Mouse (Mus musculus) liver, embryonic 15.5 days (tissue): ENCODE measurements around the gene Bad. TPM values are rescaled to one million over a fixed set of nuclear protein-coding genes. Genes with fewer than 3 reads are reported as not detected.
A peak's percentile ranks its signal among the peaks of the same experiment; 100 is the strongest.

Experiments
- ATAC-seq: fragments of 200-750 bp; cut with Nextera tagmentation; 2 replicates; pipeline ENCODE4 v1.8.0; 2017; ENCODE audit warnings: moderate number of reproducible peaks, mild to moderate bottlenecking, moderate library complexity; ENCODE audit not compliant: insufficient read depth
- H3K27ac ChIP-seq: fragments of 300-500 bp; sonication (generic); replicated peaks from 2 replicates; pipeline ENCODE4 v1.5.1; 2015; ENCODE audit warnings: mild to moderate bottlenecking, inconsistent platforms
- H3K27me3 ChIP-seq: fragments of 300-500 bp; sonication (generic); 2 replicates; pipeline ENCODE4 v1.6.1; 2015; ENCODE audit warnings: mild to moderate bottlenecking, inconsistent platforms
- H3K36me3 ChIP-seq: fragments of 300-500 bp; sonication (generic); replicated peaks from 2 replicates; pipeline ENCODE4 v1.6.1; 2015; ENCODE audit warnings: moderate library complexity, mild to moderate bottlenecking, inconsistent platforms
- H3K4me1 ChIP-seq: fragments of 300-500 bp; sonication (generic); replicated peaks from 2 replicates; pipeline ENCODE4 v1.6.1; 2015; ENCODE audit warnings: inconsistent platforms
- H3K4me2 ChIP-seq: fragments of 300-500 bp; sonication (generic); 2 replicates; pipeline ENCODE4 v1.6.1; 2015; ENCODE audit warnings: moderate library complexity, mild to moderate bottlenecking, inconsistent platforms
- H3K4me3 ChIP-seq: fragments of 300-500 bp; sonication (generic); replicated peaks from 2 replicates; pipeline ENCODE4 v1.5.1; 2015; ENCODE audit warnings: mild to moderate bottlenecking, inconsistent platforms
- H3K9ac ChIP-seq: fragments of 300-500 bp; sonication (generic); 2 replicates; pipeline ENCODE4 v1.6.1; 2015; ENCODE audit warnings: moderate library complexity, mild to moderate bottlenecking, inconsistent platforms
- H3K9me3 ChIP-seq: fragments of 300-500 bp; sonication (generic); replicated peaks from 2 replicates; pipeline ENCODE4 v1.6.1; 2016; ENCODE audit warnings: inconsistent platforms
- WGBS: fragments of 180-500 bp; shearing (Covaris S2); methylation state at CpG from one replicate; pipeline ENCODE4 v1.1.7; 2015; ENCODE audit warnings: mixed read lengths; ENCODE audit not compliant: insufficient replicate concordance; 5-methylcytosine and 5-hydroxymethylcytosine counted together
- polyA plus RNA-seq: library from polyadenylated mRNA; unstranded; fragments of >200 nt; fragmentation: Nextera tagmentation; extraction: Ambion mirVana; gene quantifications from 2 replicates; pipeline ENCODE4 v1.2.1, GENCODE M21; 2015

The Bad gene
- polyA plus RNA-seq, 1 experiment from 2014 or later, result 25.5 TPM

DNA sequence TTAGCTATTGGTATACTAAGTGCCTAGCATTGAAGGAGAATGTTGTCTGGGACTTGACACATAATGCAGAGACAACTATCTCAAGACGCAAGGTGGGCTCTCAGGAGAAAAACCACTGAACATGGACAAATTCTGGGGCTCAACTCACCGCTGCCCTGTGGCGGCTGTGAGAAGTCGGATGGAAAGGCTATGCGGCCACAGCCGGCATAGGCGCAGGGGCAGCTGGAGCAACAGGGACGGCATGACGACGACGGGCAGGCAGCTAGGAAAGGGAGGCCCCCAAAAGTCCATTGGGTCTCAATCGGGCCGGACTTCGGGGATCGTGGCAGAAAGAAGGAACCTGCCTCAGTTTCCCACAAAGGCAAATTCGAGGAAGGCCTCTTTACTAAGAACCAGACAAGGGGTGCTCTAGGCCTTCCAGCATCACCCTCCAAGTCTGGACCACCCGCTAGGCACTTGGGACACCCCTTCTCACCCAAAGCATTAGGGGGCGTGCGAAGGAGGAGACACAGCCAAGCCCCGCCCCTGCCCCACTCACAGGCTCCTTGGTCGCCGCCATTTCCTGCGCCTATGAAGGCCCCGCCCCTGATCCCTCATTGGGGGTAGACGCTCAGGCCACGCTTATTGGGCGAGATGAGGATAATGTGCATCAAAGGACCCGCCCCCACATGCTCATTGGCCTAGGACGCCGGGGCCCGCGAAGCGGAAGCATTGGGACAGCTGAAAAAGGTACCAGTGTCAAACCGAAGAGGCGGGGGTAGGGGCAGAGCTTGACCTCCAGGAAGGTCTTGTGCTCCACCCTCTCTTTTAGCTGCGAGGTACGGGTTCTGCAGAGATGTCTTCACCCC, 50.6 kb downstream of the Bad start, which contains the start of gene Dnajc4:
Gene Dnajc4 (minus strand): TSS at position 562 of the 848 bp plus-strand sequence.
- no peaks in the 10 kb centered on the region; the same call in 1 of the 2 replicates for H3K36me3 ChIP-seq
- peak within 1 kb of the TSS; percentile 69 for H3K4me3 ChIP-seq
- ATAC-seq, result peak; percentile 92
- H3K4me2 ChIP-seq, result peak within 1 kb of the TSS; percentile 96
- H3K27me3 ChIP-seq, result no peaks in the 10 kb centered on the region
- H3K27ac ChIP-seq, result peak within 1 kb of the TSS; percentile 67
- H3K9me3 ChIP-seq, result no peaks in the 10 kb centered on the region
- WGBS, result 1% methylated on average over 37 of the region's 37 CpGs
- peaks cover 63% of the 10 kb centered on the region for H3K4me1 ChIP-seq
- H3K9ac ChIP-seq, result peak within 1 kb of the TSS; percentile 73

DNA sequence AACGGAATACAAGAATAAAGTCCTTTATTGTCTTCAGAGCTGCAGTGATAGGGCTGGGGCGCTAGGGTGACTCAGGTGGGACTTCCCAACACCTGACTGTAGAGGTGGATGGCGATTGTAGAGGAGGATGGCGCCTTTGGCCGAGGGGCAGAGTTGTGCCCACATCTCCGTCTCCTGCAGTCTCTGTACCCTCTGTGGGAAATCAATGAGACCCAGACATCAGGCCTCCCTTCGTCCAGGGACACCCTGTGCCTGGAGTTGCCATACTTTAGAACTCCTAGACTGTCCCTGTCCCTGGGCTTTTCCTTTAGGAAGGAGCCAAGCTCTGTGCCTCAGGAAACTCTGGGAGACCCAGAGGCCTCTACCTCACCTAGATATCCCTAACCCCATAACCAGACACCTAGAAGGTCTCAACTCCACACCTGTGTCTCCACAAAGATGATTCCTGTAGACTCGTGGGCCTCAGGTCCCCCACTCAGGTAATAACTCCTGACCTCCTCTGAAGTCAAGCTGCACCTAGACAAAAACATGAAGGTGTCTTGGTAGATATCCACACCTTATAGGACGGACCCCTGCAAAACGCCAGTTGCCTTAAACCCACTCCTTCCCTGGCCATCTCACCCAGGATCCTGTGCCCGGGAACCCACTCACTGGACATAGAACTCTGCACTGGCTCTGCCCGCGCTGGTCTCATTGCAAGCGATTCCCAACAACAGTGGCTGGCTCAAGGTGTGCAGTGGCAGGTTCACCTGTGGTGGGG, 51.5 kb downstream of the Bad start:
- H3K4me3 ChIP-seq, result peak overlapping the region; percentile 69
- no peaks in the 10 kb centered on the region for H3K9me3 ChIP-seq
- 0 out of 2 replicates have a peak, but pooled peaks have one; percentile 1 for ATAC-seq
- no peaks in the 10 kb centered on the region for H3K27me3 ChIP-seq
- peak overlapping the region; percentile 96 for H3K4me2 ChIP-seq
- 64% methylated on average over 14 of the region's 14 CpGs for WGBS
- H3K9ac ChIP-seq, result peak overlapping the region; percentile 57
- peaks cover 9% of the 10 kb centered on the region for H3K36me3 ChIP-seq
- H3K4me1 ChIP-seq, result peaks cover 56% of the 10 kb centered on the region
- peak overlapping the region; percentile 64 for H3K27ac ChIP-seq

- ATAC-seq, result no peak
- WGBS, result 79% methylated on average over 8 of the region's 8 CpGs
- no peak overlapping the region for H3K27ac ChIP-seq
- H3K9me3 ChIP-seq, result no peaks in the 10 kb centered on the region
- H3K27me3 ChIP-seq, result no peaks in the 10 kb centered on the region
- H3K36me3 ChIP-seq, result peaks cover 17% of the 10 kb centered on the region
- H3K4me3 ChIP-seq, result no peak overlapping the region
- no peak overlapping the region for H3K4me2 ChIP-seq
- no peak overlapping the region for H3K9ac ChIP-seq
- H3K4me1 ChIP-seq, result peaks cover 54% of the 10 kb centered on the region
Measured at GRCm38 (mm10) chr19:6994002-6994401, 52.3 kb downstream of the Bad start.

GRCm38 (mm10) chr19:6994489-6994888, 52.8 kb downstream of the Bad start:
- H3K9ac ChIP-seq, result 0 out of 2 replicates have a peak overlapping the region, but pooled peaks have one; percentile 67

DNA sequence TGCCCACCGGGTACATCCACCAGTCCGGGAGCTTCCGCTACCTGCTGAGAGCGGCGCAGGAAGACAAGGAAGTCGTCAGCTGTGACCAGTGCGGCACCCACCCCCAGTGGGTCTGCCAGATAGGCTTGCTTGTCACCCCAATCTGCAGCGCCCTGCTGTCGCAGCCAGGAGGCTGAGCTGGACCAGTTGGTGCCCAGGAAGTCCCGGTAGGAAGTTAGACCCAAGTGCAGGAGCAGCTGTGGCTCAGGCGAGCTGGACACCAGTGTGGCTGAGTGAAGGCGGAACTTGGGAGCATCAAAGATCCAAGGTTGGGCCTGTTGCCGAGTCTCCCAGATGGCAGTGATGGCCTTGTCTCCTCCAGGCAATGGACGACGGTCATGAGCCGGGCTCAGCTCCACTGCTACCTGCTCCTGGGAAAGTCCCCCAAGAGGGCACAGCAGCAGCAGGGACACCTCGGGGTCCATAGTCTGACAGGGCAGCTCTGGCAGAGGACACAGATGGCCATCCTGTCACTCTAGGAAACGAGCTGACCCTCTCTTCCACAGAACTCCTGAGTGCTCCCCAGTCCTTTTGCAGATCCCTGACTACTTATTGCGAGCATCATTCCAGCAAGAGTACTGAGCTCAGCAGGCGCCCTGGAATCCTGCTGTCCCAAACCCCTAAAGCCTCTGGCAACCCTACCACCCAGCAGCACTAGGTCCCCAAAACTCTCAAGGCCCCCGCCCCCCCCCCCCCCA, 53.8 kb downstream of the Bad start:
- Histone ChIP-seq H3K27me3 (no peaks in the 10 kb centered on the region), H3K27ac (peak overlapping the region; percentile 67), H3K4me3 (peak overlapping the region; percentile 67), H3K4me2 (peak overlapping the region; percentile 92), H3K4me1 (peaks cover 49% of the 10 kb centered on the region), H3K9ac (peak overlapping the region; percentile 67), H3K36me3 (peaks cover 31% of the 10 kb centered on the region), H3K9me3 (no peaks in the 10 kb centered on the region)
- no peak for ATAC-seq
- 46% methylated on average over 20 of the region's 21 CpGs for WGBS

More at GRCm38 (mm10) chr19:6994489-6994888, 52.8 kb downstream of the Bad start:
- Histone ChIP-seq H3K27me3 (no peaks in the 10 kb centered on the region), H3K4me1 (peaks cover 54% of the 10 kb centered on the region), H3K27ac (no peak overlapping the region), H3K4me3 (no peak overlapping the region), H3K9me3 (no peaks in the 10 kb centered on the region), H3K36me3 (peaks cover 22% of the 10 kb centered on the region), H3K4me2 (peak overlapping the region; percentile 92)
- 82% methylated on average over 8 of the region's 8 CpGs for WGBS
- ATAC-seq, result no peak

GRCm38 (mm10) chr19:6996006-6996405, 54.3 kb downstream of the Bad start, which contains the start of the genes Nudt22 and Trpt1:
Nudt22 (minus strand) TSS chr19:6996117.
Trpt1 (plus strand) TSS chr19:6996131.
- peak; percentile 63 for ATAC-seq
- Histone ChIP-seq H3K4me1 (peaks cover 49% of the 10 kb centered on the region), H3K9ac (peak within 1 kb of the TSS; percentile 67), H3K9me3 (no peaks in the 10 kb centered on the region), H3K27ac (peak within 1 kb of the TSS; percentile 67), H3K4me3 (peak within 1 kb of the TSS; percentile 67), H3K36me3 (peaks cover 37% of the 10 kb centered on the region), H3K4me2 (peak within 1 kb of the TSS; percentile 92), H3K27me3 (no peaks in the 10 kb centered on the region)
- under 1% methylated on average over 24 of the region's 24 CpGs for WGBS

DNA sequence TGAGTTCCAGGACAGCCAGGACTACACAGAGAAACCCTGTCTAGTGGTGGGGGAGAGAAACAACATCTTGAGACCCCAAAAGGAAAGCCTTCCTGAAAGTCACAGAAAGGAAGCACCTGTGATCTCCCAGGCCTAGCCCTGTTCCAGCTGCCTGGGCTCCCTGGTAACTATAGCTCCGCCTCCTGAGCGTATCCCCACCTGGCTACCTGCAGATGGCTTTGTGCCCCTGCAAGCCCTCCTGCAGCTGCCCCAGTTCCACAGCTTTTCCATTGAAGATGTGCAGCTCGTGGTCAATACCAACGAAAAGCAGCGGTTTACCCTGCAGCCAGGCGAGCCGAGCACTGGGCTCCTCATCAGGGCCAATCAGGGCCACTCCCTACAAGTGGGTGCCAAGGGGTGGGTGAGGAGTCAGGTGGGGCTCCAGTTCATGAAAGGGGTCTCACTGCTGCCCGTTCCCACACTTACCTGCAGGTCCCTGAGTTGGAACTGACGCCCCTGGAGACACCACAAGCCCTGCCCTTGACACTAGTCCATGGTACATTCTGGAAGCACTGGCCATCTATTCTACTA, 56.1 kb downstream of the Bad start:
- no peak overlapping the region for H3K9ac ChIP-seq
- WGBS, result 76% methylated on average over 9 of the region's 9 CpGs
- H3K4me2 ChIP-seq, result no peak overlapping the region
- H3K4me3 ChIP-seq, result no peak overlapping the region
- peaks cover 38% of the 10 kb centered on the region for H3K4me1 ChIP-seq
- H3K27ac ChIP-seq, result no peak overlapping the region
- no peaks in the 10 kb centered on the region for H3K9me3 ChIP-seq
- H3K36me3 ChIP-seq, result peaks cover 55% of the 10 kb centered on the region
- H3K27me3 ChIP-seq, result no peaks in the 10 kb centered on the region
- no peak for ATAC-seq

DNA sequence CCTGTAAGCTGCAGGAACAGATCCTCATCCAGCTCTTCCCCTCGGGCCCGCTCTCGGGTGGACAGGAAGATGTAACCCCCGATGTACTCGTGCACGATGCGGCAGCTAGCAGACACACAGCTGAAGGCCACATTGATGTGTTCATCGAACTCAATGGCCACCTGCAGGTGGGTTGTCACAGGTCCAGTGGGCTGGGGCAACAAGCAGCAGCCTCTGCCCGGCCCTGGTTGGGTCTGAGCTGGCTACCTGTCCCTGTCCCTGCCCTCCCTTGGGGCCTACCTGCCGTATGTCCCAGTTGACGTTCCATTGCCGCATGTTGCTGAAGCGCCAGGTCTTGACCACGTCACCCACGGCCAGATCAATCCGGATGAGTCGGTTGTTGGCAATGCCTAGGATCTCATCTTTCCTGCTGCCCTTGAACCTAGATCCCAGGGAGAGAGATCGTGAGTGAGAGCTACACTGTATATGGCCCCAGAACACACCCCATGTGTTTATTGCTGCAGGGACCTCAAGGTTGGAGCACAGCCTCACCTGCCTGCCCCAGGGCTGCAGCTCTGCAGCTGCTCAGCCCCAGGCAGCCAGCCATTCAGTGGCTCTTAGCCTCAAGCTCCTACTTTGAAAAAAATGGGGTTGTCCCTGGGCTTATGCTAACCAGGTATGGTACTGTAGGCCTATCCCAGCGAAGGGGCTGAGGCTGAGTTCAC, 57.9 kb downstream of the Bad start:
- H3K4me1 ChIP-seq, result peaks cover 27% of the 10 kb centered on the region
- H3K4me2 ChIP-seq, result no peak overlapping the region
- H3K9me3 ChIP-seq, result no peaks in the 10 kb centered on the region
- no peaks in the 10 kb centered on the region for H3K27me3 ChIP-seq
- no peak overlapping the region for H3K27ac ChIP-seq
- ATAC-seq, result no peak
- WGBS, result 89% methylated on average over 19 of the region's 19 CpGs
- peaks cover 68% of the 10 kb centered on the region for H3K36me3 ChIP-seq
- no peak overlapping the region for H3K4me3 ChIP-seq
- H3K9ac ChIP-seq, result no peak overlapping the region
